Comparison of ENCODE assay signal across 19 mouse cellular contexts in the genomic region with DNA sequence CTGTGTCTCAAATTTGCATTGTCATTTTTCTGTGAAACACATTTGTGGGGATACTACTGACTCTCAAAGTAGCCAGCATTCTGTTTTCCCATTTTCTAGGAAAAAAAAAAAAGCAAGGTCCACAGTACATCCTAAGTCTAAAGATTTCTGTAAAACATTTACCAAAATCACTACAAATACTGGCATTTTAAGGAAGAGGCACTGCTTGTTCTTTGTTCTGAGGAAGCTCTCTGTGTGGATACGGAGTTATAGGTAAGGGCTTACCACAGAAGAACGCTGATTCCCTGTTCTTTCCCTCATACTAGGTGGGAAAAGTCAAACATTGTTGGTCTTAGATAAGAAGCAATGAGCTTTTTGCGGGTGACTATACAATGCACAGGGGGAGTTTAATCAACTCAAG. TPM values are rescaled to one million over a fixed set of nuclear protein-coding genes. Genes with fewer than 3 reads are reported as not detected.
"Had no signal": no experiment of that assay in that cellular context is flagged by ENCODE, and none has a peak within 500 bp of the region (broad histone marks: within the 10 kb centered on the region; RNA-seq: fewer than 3 reads in every experiment).

A gene (plus strand): TSS at position 197 of the 400 bp plus-strand sequence.

- ATAC-seq: lung, postnatal 0 days had no signal

- H3K9me3 ChIP-seq: hindbrain, embryonic 10.5 days; limb, embryonic 12.5 days; liver, embryonic 13.5 days; midbrain, embryonic 10.5 days; neural tube, embryonic 15.5 days; stomach, embryonic 15.5 days had no signal

- H3K4me3 ChIP-seq: hindbrain, embryonic 10.5 days; limb, embryonic 12.5 days; liver, embryonic 13.5 days; midbrain, embryonic 10.5 days; myocyte; neural tube, embryonic 15.5 days; stomach, embryonic 15.5 days had no signal

- H3K4me2 ChIP-seq: hindbrain, embryonic 14.5 days; limb, embryonic 12.5 days; liver, embryonic 13.5 days; neural tube, embryonic 15.5 days; stomach, embryonic 15.5 days had no signal

- H3K27ac ChIP-seq: hindbrain, embryonic 10.5 days; hindbrain, embryonic 14.5 days; limb, embryonic 12.5 days; liver, embryonic 13.5 days; midbrain, embryonic 10.5 days; neural tube, embryonic 15.5 days; stomach, embryonic 15.5 days had no signal

- DNase-seq: layer of hippocampus, adult 9-11 months; liver, embryonic 13.5 days; lung, adult 2 months; lung, postnatal 36 days; midbrain, embryonic 14.5 days; right cerebral cortex, postnatal 4 days; thymus, adult 2 months; thymus, postnatal 25 days had no signal

- H3K9ac ChIP-seq: hindbrain, embryonic 14.5 days; limb, embryonic 12.5 days; liver, embryonic 13.5 days; neural tube, embryonic 15.5 days; stomach, embryonic 15.5 days had no signal

- H3K36me3 ChIP-seq: hindbrain, embryonic 10.5 days; limb, embryonic 12.5 days; liver, embryonic 13.5 days; midbrain, embryonic 10.5 days; neural tube, embryonic 15.5 days; stomach, embryonic 15.5 days had no signal

- H3K27me3 ChIP-seq: limb, embryonic 12.5 days; liver, embryonic 13.5 days; neural tube, embryonic 15.5 days; stomach, embryonic 15.5 days had no signal

- H3K4me1 ChIP-seq: hindbrain, embryonic 10.5 days; limb, embryonic 12.5 days; liver, embryonic 13.5 days; midbrain, embryonic 10.5 days; neural tube, embryonic 15.5 days; stomach, embryonic 15.5 days had no signal

RNA-seq across cellular contexts. Expression of the gene that starts here (rescaled TPM):
- polyA plus RNA-seq: hindbrain, embryonic 10.5 days; hindbrain, embryonic 14.5 days; limb, embryonic 12.5 days; lung, postnatal 0 days; midbrain, embryonic 10.5 days; midbrain, embryonic 14.5 days; myocyte; neural tube, embryonic 11.5 days; neural tube, embryonic 15.5 days; testis, adult 2 months; urinary bladder, adult 2 months had no signal
